Mouse (Mus musculus): ENCODE results near the gene Paqr5. TPM values are rescaled to one million over a fixed set of nuclear protein-coding genes. Genes with fewer than 3 reads are reported as not detected.

Paqr5 gene
- polyA plus RNA-seq, 1 experiment from 2014 or later, result 0.48 TPM

GRCm38 (mm10) chr9:61947402-61948346 is 79.0 kb downstream of the Paqr5 start:
- Histone ChIP-seq H3K4me3 (peak overlapping the region; percentile 64), H3K27ac (replicated peaks) (peak overlapping the region; percentile 78), H3K36me3 (no peaks in the 10 kb centered on the region; the same call in 1 of the 2 replicates), H3K4me2 (replicated peaks) (peak overlapping the region; percentile 81), H3K9ac (replicated peaks) (peak overlapping the region; percentile 59), H3K27me3 (no peaks in the 10 kb centered on the region), H3K9me3 (no peaks in the 10 kb centered on the region), H3K4me1 (peaks cover 23% of the 10 kb centered on the region)
- peak; percentile 61 for ATAC-seq (ENCODE audit: low FRiP score, low read depth)
- 5% methylated on average over 24 of the region's 24 CpGs for WGBS

- H3K4me2 ChIP-seq (replicated peaks), result peak within 1 kb of the TSS; percentile 81
- peak within 1 kb of the TSS; percentile 78 for H3K27ac ChIP-seq (replicated peaks)
- peaks cover 23% of the 10 kb centered on the region for H3K4me1 ChIP-seq
- H3K9ac ChIP-seq (replicated peaks), result peak within 1 kb of the TSS; percentile 81
- H3K36me3 ChIP-seq, result no peaks in the 10 kb centered on the region; the same call in 1 of the 2 replicates
- H3K9me3 ChIP-seq, result no peaks in the 10 kb centered on the region
- under 1% methylated on average over 43 of the region's 44 CpGs for WGBS
- H3K27me3 ChIP-seq, result no peaks in the 10 kb centered on the region
- peak within 1 kb of the TSS; percentile 64 for H3K4me3 ChIP-seq
- ATAC-seq (ENCODE audit: low FRiP score, low read depth), result peak; percentile 93
Observed at GRCm38 (mm10) chr9:61946623-61947401, 79.8 kb downstream of the Paqr5 start, which contains the start of gene Kif23. Kif23 (minus strand) TSS chr9:61946774.

GRCm38 (mm10) chr9:61945973-61946611 is 80.6 kb downstream of the Paqr5 start:
- under 1% methylated on average over 35 of the region's 38 CpGs for WGBS
- Histone ChIP-seq H3K4me3 (peak overlapping the region; percentile 64), H3K9ac (replicated peaks) (peak overlapping the region; percentile 81), H3K27me3 (no peaks in the 10 kb centered on the region), H3K9me3 (no peaks in the 10 kb centered on the region), H3K4me1 (peaks cover 23% of the 10 kb centered on the region), H3K27ac (replicated peaks) (peak overlapping the region; percentile 78), H3K4me2 (replicated peaks) (peak overlapping the region; percentile 81), H3K36me3 (peaks cover 3% of the 10 kb centered on the region)
- peak; percentile 86; the same call in 1 of the 2 replicates for ATAC-seq (ENCODE audit: low FRiP score, low read depth)

- ATAC-seq (ENCODE audit: low FRiP score, low read depth), result no peak
- Histone ChIP-seq H3K27me3 (no peaks in the 10 kb centered on the region), H3K4me1 (peaks cover 7% of the 10 kb centered on the region; the same call in 1 of the 2 replicates), H3K4me2 (replicated peaks) (no peak overlapping the region), H3K9me3 (no peaks in the 10 kb centered on the region), H3K36me3 (peaks cover 50% of the 10 kb centered on the region), H3K27ac (replicated peaks) (no peak overlapping the region), H3K4me3 (no peak overlapping the region), H3K9ac (replicated peaks) (no peak overlapping the region)
- 86% methylated on average over 3 of the region's 3 CpGs for WGBS
Observed at GRCm38 (mm10) chr9:61941054-61941453, 85.6 kb downstream of the Paqr5 start.

- Histone ChIP-seq H3K4me3 (no peak overlapping the region), H3K4me1 (no peaks in the 10 kb centered on the region), H3K9ac (replicated peaks) (no peak overlapping the region), H3K36me3 (peaks cover 90% of the 10 kb centered on the region), H3K9me3 (no peaks in the 10 kb centered on the region), H3K27me3 (no peaks in the 10 kb centered on the region), H3K27ac (replicated peaks) (no peak overlapping the region), H3K4me2 (replicated peaks) (no peak overlapping the region)
- ATAC-seq (ENCODE audit: low FRiP score, low read depth), result no peak
- WGBS, result 90% methylated on average over 2 of the region's 2 CpGs
Observed at GRCm38 (mm10) chr9:61933333-61933732, 93.3 kb downstream of the Paqr5 start.

GRCm38 (mm10) chr9:61932009-61932408 is 94.6 kb downstream of the Paqr5 start:
- no peak overlapping the region for H3K4me3 ChIP-seq
- no peaks in the 10 kb centered on the region for H3K27me3 ChIP-seq
- no peaks in the 10 kb centered on the region for H3K4me1 ChIP-seq
- no peak overlapping the region for H3K9ac ChIP-seq (replicated peaks)
- H3K27ac ChIP-seq (replicated peaks), result no peak overlapping the region
- no peak for ATAC-seq (ENCODE audit: low FRiP score, low read depth)
- no peaks in the 10 kb centered on the region for H3K9me3 ChIP-seq
- H3K4me2 ChIP-seq (replicated peaks), result no peak overlapping the region
- 96% methylated on average over 3 of the region's 3 CpGs for WGBS
- H3K36me3 ChIP-seq, result peaks cover 90% of the 10 kb centered on the region

- WGBS, result 92% methylated on average over 10 of the region's 10 CpGs
- Histone ChIP-seq H3K4me1 (no peaks in the 10 kb centered on the region), H3K27me3 (no peaks in the 10 kb centered on the region), H3K4me3 (no peak overlapping the region), H3K9ac (replicated peaks) (no peak overlapping the region), H3K9me3 (no peaks in the 10 kb centered on the region), H3K27ac (replicated peaks) (no peak overlapping the region), H3K4me2 (replicated peaks) (no peak overlapping the region), H3K36me3 (peaks cover 93% of the 10 kb centered on the region)
- ATAC-seq (ENCODE audit: low FRiP score, low read depth), result no peak
Observed at GRCm38 (mm10) chr9:61925086-61925660, 101.5 kb downstream of the Paqr5 start.

GRCm38 (mm10) chr9:61920331-61920730 is 106.3 kb downstream of the Paqr5 start:
- Histone ChIP-seq H3K9me3 (no peaks in the 10 kb centered on the region), H3K4me2 (replicated peaks) (no peak overlapping the region), H3K9ac (replicated peaks) (no peak overlapping the region), H3K27me3 (no peaks in the 10 kb centered on the region), H3K36me3 (peaks cover 78% of the 10 kb centered on the region), H3K4me1 (0 out of 2 replicates have a peak, but pooled peaks cover 3% of the 10 kb centered on the region), H3K27ac (replicated peaks) (no peak overlapping the region), H3K4me3 (no peak overlapping the region)
- 92% methylated on average over 6 of the region's 6 CpGs for WGBS
- ATAC-seq (ENCODE audit: low FRiP score, low read depth), result no peak

GRCm38 (mm10) chr9:61919464-61919863 is 107.2 kb downstream of the Paqr5 start:
- Histone ChIP-seq H3K4me2 (replicated peaks) (no peak overlapping the region), H3K9ac (replicated peaks) (no peak overlapping the region), H3K27me3 (no peaks in the 10 kb centered on the region), H3K36me3 (peaks cover 69% of the 10 kb centered on the region), H3K4me1 (peaks cover 5% of the 10 kb centered on the region; the same call in 1 of the 2 replicates), H3K9me3 (no peaks in the 10 kb centered on the region), H3K27ac (replicated peaks) (no peak overlapping the region), H3K4me3 (no peak overlapping the region)
- ATAC-seq (ENCODE audit: low FRiP score, low read depth), result no peak
- 95% methylated on average over 5 of the region's 5 CpGs for WGBS

- peaks cover 62% of the 10 kb centered on the region for H3K36me3 ChIP-seq
- WGBS, result 93% methylated on average over 6 of the region's 6 CpGs
- no peaks in the 10 kb centered on the region for H3K27me3 ChIP-seq
- no peak for ATAC-seq (ENCODE audit: low FRiP score, low read depth)
- no peak overlapping the region for H3K27ac ChIP-seq (replicated peaks)
- H3K4me3 ChIP-seq, result no peak overlapping the region
- no peaks in the 10 kb centered on the region for H3K9me3 ChIP-seq
- H3K4me1 ChIP-seq, result peaks cover 17% of the 10 kb centered on the region
- no peak overlapping the region for H3K9ac ChIP-seq (replicated peaks)
- no peak overlapping the region for H3K4me2 ChIP-seq (replicated peaks)
Observed at GRCm38 (mm10) chr9:61917436-61917835, 109.2 kb downstream of the Paqr5 start.

- no peaks in the 10 kb centered on the region for H3K27me3 ChIP-seq
- no peak overlapping the region for H3K9ac ChIP-seq (replicated peaks)
- no peak overlapping the region for H3K27ac ChIP-seq (replicated peaks)
- H3K4me3 ChIP-seq, result no peak overlapping the region
- no peak for ATAC-seq (ENCODE audit: low FRiP score, low read depth)
- no peaks in the 10 kb centered on the region for H3K9me3 ChIP-seq
- H3K4me2 ChIP-seq (replicated peaks), result no peak overlapping the region
- 89% methylated on average over 3 of the region's 3 CpGs for WGBS
- H3K4me1 ChIP-seq, result peaks cover 18% of the 10 kb centered on the region
- H3K36me3 ChIP-seq, result peaks cover 65% of the 10 kb centered on the region
Observed at GRCm38 (mm10) chr9:61916986-61917385, 109.7 kb downstream of the Paqr5 start.

Measured in midbrain, embryonic 12.5 days (tissue).